Mouse (Mus musculus) ES-Bruce4 (cell line): ENCODE measurements around the gene Cipc.

Experiments used
- CTCF ChIP-seq: IDR thresholded peaks from one replicate; pipeline ENCODE4 v1.8.1; 2011; ENCODE audit warnings: low read depth, low read length
- EP300 ChIP-seq: IDR thresholded peaks from 2 replicates; pipeline ENCODE4 v1.6.1; 2011; ENCODE audit warnings: low read depth, low read length; ENCODE audit not compliant: insufficient read depth
- POLR2A ChIP-seq: IDR thresholded peaks from one replicate; pipeline ENCODE4 v1.8.1; 2011; ENCODE audit warnings: low read length; ENCODE audit not compliant: insufficient read depth

GRCm38 (mm10) chr12:86916796-86917573 lies 29.9 kb upstream of the Cipc start:
- TF ChIP-seq POLR2A, result no peak
- TF ChIP-seq CTCF, result no peak
- peak; percentile 86 for TF ChIP-seq EP300
